Mouse (Mus musculus) limb, embryonic 14.5 days (tissue): ENCODE results near the gene Tnk2. TPM values are rescaled to one million over a fixed set of nuclear protein-coding genes. Genes with fewer than 3 reads are reported as not detected.
"Not testable (repeated sequence)": the region's sequence is repeated elsewhere in the genome, so short reads cannot be mapped to it uniquely, and the experiment has no call there.

ENCODE experiments used
- ATAC-seq: fragments of 200-750 bp; cut with Nextera tagmentation; 2 replicates; pipeline ENCODE4 v1.8.0; 2017; ENCODE audit warnings: low read depth, moderate number of reproducible peaks, moderate TSS enrichment; ENCODE audit not compliant: low FRiP score
- DNase-seq: peaks from one replicate; pipeline ENCODE4 v3.0.0-alpha.2; 2015; ENCODE audit warnings: low spot score
- H3K27ac ChIP-seq: fragments of 300-500 bp; sonication (generic); replicated peaks from 2 replicates; pipeline ENCODE4 v1.5.1; 2014; ENCODE audit warnings: low read depth, mild to moderate bottlenecking, low read length, moderate library complexity, mixed read lengths
- H3K27me3 ChIP-seq: fragments of 300-500 bp; sonication (generic); 2 replicates; pipeline ENCODE4 v1.6.1; 2014; ENCODE audit warnings: low read length, mixed read lengths; ENCODE audit not compliant: control insufficient read depth, insufficient read depth
- H3K36me3 ChIP-seq: fragments of 300-500 bp; sonication (generic); 2 replicates; pipeline ENCODE4 v1.6.1; 2014; ENCODE audit warnings: mild to moderate bottlenecking, low read length, moderate library complexity, mixed read lengths; ENCODE audit not compliant: control insufficient read depth, insufficient read depth
- H3K4me1 ChIP-seq: fragments of 300-500 bp; sonication (generic); 2 replicates; pipeline ENCODE4 v1.6.1; 2014; ENCODE audit warnings: antibody characterized with exemption, low read length, mixed read lengths; ENCODE audit not compliant: control insufficient read depth, insufficient read depth
- H3K4me2 ChIP-seq: fragments of 300-500 bp; sonication (generic); replicated peaks from 2 replicates; pipeline ENCODE4 v1.6.1; 2014; ENCODE audit warnings: low read depth, mild to moderate bottlenecking, low read length, moderate library complexity; ENCODE audit not compliant: severe bottlenecking
- H3K4me3 ChIP-seq: fragments of 300-500 bp; sonication (generic); replicated peaks from 2 replicates; pipeline ENCODE4 v1.5.1; 2014; ENCODE audit warnings: low read length
- H3K9ac ChIP-seq: fragments of 300-500 bp; sonication (generic); 2 replicates; pipeline ENCODE4 v1.6.1; 2014; ENCODE audit warnings: mild to moderate bottlenecking, low read depth, low read length, moderate library complexity; ENCODE audit not compliant: severe bottlenecking
- H3K9me3 ChIP-seq: fragments of 300-500 bp; sonication (generic); 2 replicates; pipeline ENCODE4 v1.6.1; 2016; ENCODE audit warnings: low read length; ENCODE audit not compliant: control insufficient read depth
- POLR2A ChIP-seq: fragments of 200-500 bp; IDR thresholded peaks from 2 replicates; pipeline ENCODE4 v1.8.0; 2012; ENCODE audit warnings: inconsistent platforms, mild to moderate bottlenecking, moderate library complexity, borderline replicate concordance; ENCODE audit not compliant: insufficient read depth, insufficient read length; ENCODE audit errors: extremely low read depth
- WGBS: fragments of 180-500 bp; shearing (Covaris S2); extraction: QIAGEN DNeasy Blood & Tissue Kit; methylation state at CpG from one replicate; pipeline ENCODE4 v1.1.7; 2014; 5-methylcytosine and 5-hydroxymethylcytosine counted together
- polyA plus RNA-seq, 2 experiments: library from polyadenylated mRNA; depleted of rRNA in 1 of 2; stranded (reverse) in 1 of 2; unstranded in 1 of 2; fragments of >200 nt; fragmentation: Nextera tagmentation in 1 of 2; extraction: Ambion mirVana in 1 of 2; gene quantifications; 2 replicates each; pipeline versions ENCODE4 v1.2.1 to v1.2.3; 2012 to 2014

Gene Tnk2
- polyA plus RNA-seq, 2 experiments = 16.0 to 98.1 TPM

- DNase-seq = no peak
- Histone ChIP-seq H3K4me3 (no peak overlapping the region), H3K9ac (no peak overlapping the region), H3K27me3 (no peaks in the 10 kb centered on the region), H3K36me3 (peaks cover 9% of the 10 kb centered on the region), H3K27ac (no peak overlapping the region), H3K4me1 (0 out of 2 replicates have a peak, but pooled peaks cover 5% of the 10 kb centered on the region), H3K4me2 (no peak overlapping the region), H3K9me3 (no peaks in the 10 kb centered on the region)
- 78% methylated on average over 3 of the region's 3 CpGs for WGBS
- TF ChIP-seq POLR2A = no peak
- ATAC-seq = no peak
Observed at GRCm38 (mm10) chr16:32635314-32635713, 8.4 kb upstream of the Tnk2 start.

- Histone ChIP-seq H3K9ac (no peak overlapping the region), H3K9me3 (no peaks in the 10 kb centered on the region), H3K27ac (no peak overlapping the region), H3K4me2 (no peak overlapping the region), H3K4me1 (0 out of 2 replicates have a peak, but pooled peaks cover 5% of the 10 kb centered on the region), H3K36me3 (0 out of 2 replicates have a peak, but pooled peaks cover 4% of the 10 kb centered on the region), H3K4me3 (no peak overlapping the region), H3K27me3 (no peaks in the 10 kb centered on the region)
- ATAC-seq = no peak
- no peak for TF ChIP-seq POLR2A
- DNase-seq = no peak
- 91% methylated on average over 3 of the region's 3 CpGs for WGBS
Observed at GRCm38 (mm10) chr16:32636331-32636730, 7.3 kb upstream of the Tnk2 start.

GRCm38 (mm10) chr16:32636871-32637521, 6.7 kb upstream of the Tnk2 start:
- TF ChIP-seq POLR2A = no peak
- Histone ChIP-seq H3K4me1 (0 out of 2 replicates have a peak, but pooled peaks cover 5% of the 10 kb centered on the region), H3K27ac (no peak overlapping the region), H3K36me3 (0 out of 2 replicates have a peak, but pooled peaks cover 4% of the 10 kb centered on the region), H3K9ac (no peak overlapping the region), H3K9me3 (no peaks in the 10 kb centered on the region), H3K4me2 (no peak overlapping the region), H3K4me3 (no peak overlapping the region), H3K27me3 (no peaks in the 10 kb centered on the region)
- WGBS = 18% methylated on average over 6 of the region's 6 CpGs
- DNase-seq (no peak), ATAC-seq (no peak)

GRCm38 (mm10) chr16:32638476-32638875, 5.2 kb upstream of the Tnk2 start:
- peak; percentile 94 for DNase-seq
- no peak overlapping the region for H3K4me2 ChIP-seq
- no peaks in the 10 kb centered on the region for H3K9me3 ChIP-seq
- no peaks in the 10 kb centered on the region for H3K36me3 ChIP-seq
- no peak overlapping the region for H3K4me3 ChIP-seq
- peak; percentile 75; the same call in 1 of the 2 replicates for ATAC-seq
- no peaks in the 10 kb centered on the region for H3K27me3 ChIP-seq
- H3K9ac ChIP-seq = no peak overlapping the region
- H3K27ac ChIP-seq = no peak overlapping the region
- 11% methylated on average over 8 of the region's 8 CpGs for WGBS
- H3K4me1 ChIP-seq = 0 out of 2 replicates have a peak, but pooled peaks cover 5% of the 10 kb centered on the region
- no peak for TF ChIP-seq POLR2A

GRCm38 (mm10) chr16:32640096-32640495, 3.6 kb upstream of the Tnk2 start:
- 34% methylated on average over 5 of the region's 5 CpGs for WGBS
- no peak overlapping the region for H3K4me3 ChIP-seq

GRCm38 (mm10) chr16:32640683-32641082, 3.0 kb upstream of the Tnk2 start:
- not testable (repeated sequence) for H3K27ac ChIP-seq, ATAC-seq, H3K9me3 ChIP-seq, H3K27me3 ChIP-seq, H3K9ac ChIP-seq, DNase-seq, H3K4me3 ChIP-seq, H3K36me3 ChIP-seq, H3K4me2 ChIP-seq
- H3K4me1 ChIP-seq = peaks cover 15% of the 10 kb centered on the region
- WGBS = 81% methylated on average over 2 of the region's 2 CpGs

More at GRCm38 (mm10) chr16:32640096-32640495, 3.6 kb upstream of the Tnk2 start:
- no peak overlapping the region for H3K4me2 ChIP-seq
- H3K9me3 ChIP-seq = no peaks in the 10 kb centered on the region
- peak; percentile 61 for DNase-seq
- peaks cover 9% of the 10 kb centered on the region for H3K4me1 ChIP-seq
- no peak overlapping the region for H3K27ac ChIP-seq
- no peak for ATAC-seq
- no peaks in the 10 kb centered on the region for H3K27me3 ChIP-seq
- no peak for TF ChIP-seq POLR2A
- no peak overlapping the region for H3K9ac ChIP-seq
- no peaks in the 10 kb centered on the region for H3K36me3 ChIP-seq
